ENCODE assay signal across 27 mouse cellular contexts in the genomic region with DNA sequence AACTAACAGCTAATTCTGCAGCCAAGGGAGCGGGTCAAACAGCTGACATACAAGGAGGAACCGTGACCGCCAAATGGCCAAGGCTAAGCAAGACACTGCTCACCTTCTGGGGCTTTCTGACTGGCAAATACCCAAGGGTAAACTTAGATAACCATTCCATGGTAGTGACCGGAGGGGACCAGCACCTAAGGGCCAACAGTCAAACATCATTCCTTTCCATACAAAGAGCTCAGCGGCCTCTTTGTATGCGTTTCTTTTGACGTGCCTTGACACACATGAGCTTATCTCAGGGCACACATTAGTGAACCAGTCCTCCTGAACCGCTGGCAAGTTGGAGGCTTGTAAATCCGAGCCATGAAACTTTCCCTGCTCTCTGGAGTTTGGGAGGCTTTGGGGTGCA. TPM values are rescaled to one million over a fixed set of nuclear protein-coding genes. Genes with fewer than 3 reads are reported as not detected.
DNase-seq lines count a peak whose midpoint lies in the region; ATAC-seq and TF ChIP-seq lines count a peak whose summit lies in the region.
"Had no signal": no experiment of that assay in that cellular context is flagged by ENCODE, and none has a peak within 500 bp of the region (broad histone marks: within the 10 kb centered on the region; RNA-seq: fewer than 3 reads in every experiment).

No protein-coding gene starts in this region.

- H3K36me3 ChIP-seq in stomach, embryonic 14.5 days (ENCODE audit: control insufficient read depth, insufficient read depth, low read length): no peaks in the 10 kb centered on the region
- no peaks in the 10 kb centered on the region for H3K36me3 ChIP-seq in stomach, embryonic 16.5 days (ENCODE audit: control insufficient read depth, insufficient read depth, low read length)
- H3K36me3 ChIP-seq in hindbrain, embryonic 11.5 days (ENCODE audit: control insufficient read depth, insufficient read depth, low read length): no peaks in the 10 kb centered on the region
- H3K36me3 ChIP-seq: embryonic facial prominence, embryonic 13.5 days; embryonic facial prominence, embryonic 15.5 days; forebrain, embryonic 10.5 days; forebrain, embryonic 12.5 days; G1E had no signal

- no peak for TF ChIP-seq CTCF in layer of hippocampus, adult 2 months (conservative IDR thresholded peaks at IDR 0.05)
- no peak for TF ChIP-seq CTCF in left cerebral cortex, adult 2 months (IDR thresholded peaks at IDR 0.05)

- intact Hi-C loops in left cerebral cortex, adult 2 months (cut with DNase I): no loop called here

- peak; percentile 17 for DNase-seq in CD4-positive, CD25-positive, alpha-beta regulatory T cell, adult 2 months (ENCODE audit: low read depth, low spot score)
- no peak for DNase-seq in layer of hippocampus, adult 2 months (ENCODE audit: low spot score in 2 of 2)
- DNase-seq in layer of hippocampus, postnatal 36 days: no peak
- no peak for DNase-seq in left cerebral cortex, adult 2 months (ENCODE audit: extremely low spot score in 1 of 2, low spot score in 2 of 2)
- DNase-seq in hindbrain, embryonic 11.5 days (ENCODE audit: low spot score): no peak
- DNase-seq: adrenal gland, adult 8-10 months; adrenal gland, postnatal 14 days; adrenal gland, postnatal 36 days; cerebellum, adult 11-12 months; cerebellum, adult 2 months; cerebellum, adult 9-10 months; cerebellum, postnatal 10 days; cerebellum, postnatal 25 days; embryo, embryonic 11 days had no signal

- no peak overlapping the region for H3K4me2 ChIP-seq in stomach, embryonic 14.5 days (replicated peaks; ENCODE audit: low read depth, low read length)
- H3K4me2 ChIP-seq in stomach, embryonic 16.5 days (ENCODE audit: low read depth, low read length): no peak overlapping the region
- H3K4me2 ChIP-seq in hindbrain, embryonic 11.5 days (replicated peaks; ENCODE audit: low read depth, low read length): no peak overlapping the region
- H3K4me2 ChIP-seq: embryonic facial prominence, embryonic 13.5 days; embryonic facial prominence, embryonic 15.5 days; forebrain, embryonic 12.5 days had no signal

- H3K9ac ChIP-seq in stomach, embryonic 14.5 days (replicated peaks; ENCODE audit: low read depth, low read length): no peak overlapping the region
- H3K9ac ChIP-seq in stomach, embryonic 16.5 days (ENCODE audit: low read length): no peak overlapping the region
- no peak overlapping the region for H3K9ac ChIP-seq in hindbrain, embryonic 11.5 days (ENCODE audit: low read depth, low read length)
- H3K9ac ChIP-seq: embryonic facial prominence, embryonic 13.5 days; embryonic facial prominence, embryonic 15.5 days; forebrain, embryonic 12.5 days had no signal

- WGBS in stomach, embryonic 14.5 days: 57% methylated on average over 9 of the region's 9 CpGs
- WGBS in stomach, embryonic 16.5 days: 57% methylated on average over 9 of the region's 9 CpGs
- WGBS in hindbrain, embryonic 11.5 days: 72% methylated on average over 9 of the region's 9 CpGs

- peak; percentile 14; the same call in 1 of the 2 replicates for ATAC-seq in megakaryocyte progenitor cell, adult 5-6 weeks (replicated peaks; ENCODE audit: poor library complexity)
- peak; percentile 62; the same call in 1 of the 2 replicates for ATAC-seq in stomach, embryonic 14.5 days (ENCODE audit: insufficient number of reproducible peaks, insufficient read depth, low FRiP score, low read depth)
- peak; percentile 61; the same call in 1 of the 2 replicates for ATAC-seq in stomach, embryonic 16.5 days (ENCODE audit: insufficient read depth, low FRiP score)
- ATAC-seq in hindbrain, embryonic 11.5 days (ENCODE audit: low FRiP score): no peak
- ATAC-seq: activated CD4-positive, CD25-positive, alpha-beta regulatory T cell, adult 4 months; forebrain, embryonic 14.5 days; forebrain, embryonic 16.5 days; Patski had no signal

- no peaks in the 10 kb centered on the region for H3K4me1 ChIP-seq in stomach, embryonic 14.5 days (ENCODE audit: control insufficient read depth, insufficient read depth, low read length)
- H3K4me1 ChIP-seq in stomach, embryonic 16.5 days (ENCODE audit: control insufficient read depth, insufficient read depth, low read length): no peaks in the 10 kb centered on the region
- H3K4me1 ChIP-seq in hindbrain, embryonic 11.5 days (replicated peaks; ENCODE audit: control insufficient read depth, insufficient read depth, low read length): no peaks in the 10 kb centered on the region
- H3K4me1 ChIP-seq: embryonic facial prominence, embryonic 13.5 days; embryonic facial prominence, embryonic 15.5 days; forebrain, embryonic 12.5 days had no signal

- no peak overlapping the region for H3K27ac ChIP-seq in stomach, embryonic 14.5 days (ENCODE audit: low read length)
- no peak overlapping the region for H3K27ac ChIP-seq in stomach, embryonic 16.5 days (ENCODE audit: low read length)
- H3K27ac ChIP-seq in layer of hippocampus, adult 2 months: no peak overlapping the region
- H3K27ac ChIP-seq in left cerebral cortex, adult 2 months: no peak overlapping the region
- H3K27ac ChIP-seq in hindbrain, embryonic 11.5 days (ENCODE audit: low read depth, low read length): no peak overlapping the region
- H3K27ac ChIP-seq: embryonic facial prominence, embryonic 13.5 days; embryonic facial prominence, embryonic 15.5 days; forebrain, embryonic 10.5 days; forebrain, embryonic 12.5 days had no signal

- H3K4me3 ChIP-seq in stomach, embryonic 14.5 days (ENCODE audit: low read depth, low read length): no peak overlapping the region
- no peak overlapping the region for H3K4me3 ChIP-seq in stomach, embryonic 16.5 days (replicated peaks; ENCODE audit: low read length)
- H3K4me3 ChIP-seq in layer of hippocampus, adult 2 months: no peak overlapping the region
- H3K4me3 ChIP-seq in left cerebral cortex, adult 2 months: no peak overlapping the region
- H3K4me3 ChIP-seq in hindbrain, embryonic 11.5 days (ENCODE audit: low read depth, low read length): no peak overlapping the region
- H3K4me3 ChIP-seq: embryonic facial prominence, embryonic 13.5 days; embryonic facial prominence, embryonic 15.5 days; erythroblast, embryonic 14.5 days; forebrain, embryonic 10.5 days; forebrain, embryonic 12.5 days had no signal

- H3K9me3 ChIP-seq in stomach, embryonic 14.5 days (ENCODE audit: control insufficient read depth, low read depth, low read length): no peaks in the 10 kb centered on the region
- H3K9me3 ChIP-seq in stomach, embryonic 16.5 days (replicated peaks; ENCODE audit: control insufficient read depth, low read length): no peaks in the 10 kb centered on the region
- no peaks in the 10 kb centered on the region for H3K9me3 ChIP-seq in hindbrain, embryonic 11.5 days (ENCODE audit: control insufficient read depth, low read length)
- H3K9me3 ChIP-seq: embryonic facial prominence, embryonic 13.5 days; embryonic facial prominence, embryonic 15.5 days; forebrain, embryonic 10.5 days; forebrain, embryonic 12.5 days; G1E had no signal

- no peaks in the 10 kb centered on the region for H3K27me3 ChIP-seq in stomach, embryonic 14.5 days (ENCODE audit: control insufficient read depth, insufficient read depth, low read length)
- no peaks in the 10 kb centered on the region for H3K27me3 ChIP-seq in stomach, embryonic 16.5 days (ENCODE audit: control insufficient read depth, insufficient read depth, low read length)
- no peaks in the 10 kb centered on the region for H3K27me3 ChIP-seq in hindbrain, embryonic 11.5 days (ENCODE audit: control insufficient read depth, insufficient read depth, low read length)
- H3K27me3 ChIP-seq: embryonic facial prominence, embryonic 15.5 days; Patski had no signal

RNA-seq across cellular contexts. Expression of gene Gprc5a, which starts 18.2 kb away (rescaled TPM):
- total RNA-seq in megakaryocyte progenitor cell, adult 5-6 weeks (2015): not detected in 2 replicates
- total RNA-seq in megakaryocyte progenitor cell, adult 5-6 weeks (2017): not detected in 2 replicates
- 15.2 and 17.0 TPM in 2 replicates for polyA plus RNA-seq in stomach, embryonic 14.5 days (2014; fragmentation: Nextera tagmentation; extraction: Ambion mirVana)
- polyA plus RNA-seq in stomach, embryonic 16.5 days (2015; fragmentation: Nextera tagmentation; extraction: Ambion mirVana): 24.7 and 30.4 TPM in 2 replicates
- under 1 TPM in 1 of 2 experiments, not detected in 1; 0.41 TPM for total RNA-seq in layer of hippocampus, adult 2 months (2021)
- total RNA-seq in layer of hippocampus, postnatal 36 days (2021): under 1 TPM; 0.15 to 0.40 TPM
- under 1 TPM; 0.38 to 0.65 TPM for total RNA-seq in left cerebral cortex, adult 2 months (2021)
- 2.3 and 3.7 TPM in 2 replicates for polyA plus RNA-seq in hindbrain, embryonic 11.5 days (2014; fragmentation: Nextera tagmentation; extraction: Ambion mirVana)
- total RNA-seq: G1E had no signal
- polyA plus RNA-seq: erythroblast, embryonic 14.5 days; G1E had no signal

RNA-seq across cellular contexts. Expression of gene Ddx47, which starts 35.9 kb away (rescaled TPM):
- total RNA-seq in megakaryocyte progenitor cell, adult 5-6 weeks (2015): 52.4 and 69.7 TPM in 2 replicates
- total RNA-seq in megakaryocyte progenitor cell, adult 5-6 weeks (2017): 95.0 and 96.0 TPM in 2 replicates
- 107 and 111 TPM in 2 replicates for polyA plus RNA-seq in stomach, embryonic 14.5 days (2014; fragmentation: Nextera tagmentation; extraction: Ambion mirVana)
- polyA plus RNA-seq in stomach, embryonic 16.5 days (2015; fragmentation: Nextera tagmentation; extraction: Ambion mirVana): 104 and 105 TPM in 2 replicates
- 10 to 100 TPM; 58.9 to 60.5 TPM for total RNA-seq in layer of hippocampus, adult 2 months (2021)
- total RNA-seq in layer of hippocampus, postnatal 36 days (2021): 10 to 100 TPM; 51.6 to 58.1 TPM
- total RNA-seq in left cerebral cortex, adult 2 months (2021): 10 to 100 TPM; 61.0 to 62.0 TPM
- polyA plus RNA-seq in hindbrain, embryonic 11.5 days (2014; fragmentation: Nextera tagmentation; extraction: Ambion mirVana): 101 and 102 TPM in 2 replicates
